Mouse (Mus musculus): ENCODE measurements around the gene Dnal1. TPM values are rescaled to one million over a fixed set of nuclear protein-coding genes. Genes with fewer than 3 reads are reported as not detected.

Gene Dnal1
- polyA plus RNA-seq, 2 experiments: 6.4 to 15.1 TPM

DNA sequence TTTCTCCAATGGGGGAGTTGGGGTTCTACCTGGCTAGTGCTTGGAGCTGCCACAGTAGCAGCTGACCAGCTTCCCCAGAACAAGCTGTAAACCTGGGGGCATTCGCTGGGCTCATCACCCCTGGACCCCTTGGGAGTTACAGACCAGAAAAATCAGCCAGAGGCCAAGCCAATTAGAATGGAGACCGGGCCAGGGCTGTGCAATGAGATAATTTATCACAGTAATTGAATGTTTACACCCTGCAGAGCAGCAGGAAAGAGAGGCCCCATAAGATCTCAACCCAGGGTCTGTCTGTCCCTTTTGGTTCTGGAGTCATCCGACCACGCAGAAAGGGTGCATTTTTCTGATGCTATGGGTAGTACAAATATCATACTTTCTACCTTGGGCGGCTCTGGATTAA is 77.6 kb downstream of the Dnal1 start:
- Histone ChIP-seq H3K27ac (replicated peaks; ENCODE audit: low read depth, low read length) (no peak overlapping the region), H3K27me3 (ENCODE audit: control insufficient read depth, insufficient read depth, low read length) (no peaks in the 10 kb centered on the region), H3K9ac (ENCODE audit: low read depth, low read length, severe bottlenecking) (peak overlapping the region; percentile 83; the same call in 1 of the 2 replicates), H3K4me1 (ENCODE audit: control insufficient read depth, insufficient read depth, low read length) (peaks cover 59% of the 10 kb centered on the region), H3K4me2 (replicated peaks; ENCODE audit: low read depth, low read length, severe bottlenecking) (peak overlapping the region; percentile 98), H3K9me3 (ENCODE audit: control insufficient read depth, low read length) (no peaks in the 10 kb centered on the region), H3K36me3 (ENCODE audit: control insufficient read depth, insufficient read depth, low read length) (no peaks in the 10 kb centered on the region), H3K4me3 (replicated peaks; ENCODE audit: low read length) (peak overlapping the region; percentile 81)
- TF ChIP-seq POLR2A (IDR thresholded peaks at IDR 0.05; ENCODE audit: borderline replicate concordance, extremely low read depth, insufficient read depth, insufficient read length): no peak
- ATAC-seq (ENCODE audit: low FRiP score, low read depth) (no peak), DNase-seq (ENCODE audit: low spot score) (no peak)
- 13% methylated on average over 5 of the region's 5 CpGs for WGBS

DNA sequence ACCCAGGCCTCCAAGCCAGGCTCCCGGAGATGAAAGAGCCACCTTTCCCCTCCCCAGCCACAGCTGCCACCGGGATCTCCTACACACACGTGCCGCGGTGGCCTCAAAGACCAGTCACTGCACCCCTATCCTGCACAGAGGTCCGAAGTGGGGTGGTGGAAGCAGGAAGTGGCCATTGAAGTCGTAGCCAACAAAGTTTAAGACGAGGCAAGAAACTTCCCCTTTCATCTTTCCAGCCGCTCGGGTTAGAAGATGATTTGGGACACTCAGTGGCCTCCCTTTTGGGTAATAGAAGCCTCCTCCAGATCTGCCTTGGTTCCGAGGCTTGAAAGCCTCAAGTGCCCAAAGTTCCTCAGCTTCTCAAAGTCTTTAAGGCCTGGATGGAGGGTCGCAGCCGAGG is 78.1 kb downstream of the Dnal1 start:
- Histone ChIP-seq H3K36me3 (ENCODE audit: control insufficient read depth, insufficient read depth, low read length) (no peaks in the 10 kb centered on the region), H3K9me3 (ENCODE audit: control insufficient read depth, low read length) (no peaks in the 10 kb centered on the region), H3K27ac (replicated peaks; ENCODE audit: low read depth, low read length) (0 out of 2 replicates have a peak overlapping the region, but pooled peaks have one; percentile 94), H3K27me3 (ENCODE audit: control insufficient read depth, insufficient read depth, low read length) (no peaks in the 10 kb centered on the region), H3K9ac (ENCODE audit: low read depth, low read length, severe bottlenecking) (peak overlapping the region; percentile 83), H3K4me2 (replicated peaks; ENCODE audit: low read depth, low read length, severe bottlenecking) (peak overlapping the region; percentile 98), H3K4me3 (replicated peaks; ENCODE audit: low read length) (peak overlapping the region; percentile 81), H3K4me1 (ENCODE audit: control insufficient read depth, insufficient read depth, low read length) (peaks cover 54% of the 10 kb centered on the region)
- DNase-seq (ENCODE audit: low spot score) (no peak), ATAC-seq (ENCODE audit: low FRiP score, low read depth) (no peak)
- 8% methylated on average over 12 of the region's 13 CpGs for WGBS
- TF ChIP-seq POLR2A (IDR thresholded peaks at IDR 0.05; ENCODE audit: borderline replicate concordance, extremely low read depth, insufficient read depth, insufficient read length): no peak

- no peak for TF ChIP-seq POLR2A (IDR thresholded peaks at IDR 0.05; ENCODE audit: borderline replicate concordance, extremely low read depth, insufficient read depth, insufficient read length)
- H3K9ac ChIP-seq (ENCODE audit: low read depth, low read length, severe bottlenecking): peak overlapping the region; percentile 83
- DNase-seq (ENCODE audit: low spot score) (no peak), ATAC-seq (ENCODE audit: low FRiP score, low read depth) (peak; percentile 8; the same call in 1 of the 2 replicates)
- peak overlapping the region; percentile 81 for H3K4me3 ChIP-seq (replicated peaks; ENCODE audit: low read length)
- whole genome bisulfite sequencing: 0% methylated on average over 53 of the region's 102 CpGs
- H3K36me3 ChIP-seq (ENCODE audit: control insufficient read depth, insufficient read depth, low read length): no peaks in the 10 kb centered on the region
- H3K4me2 ChIP-seq (replicated peaks; ENCODE audit: low read depth, low read length, severe bottlenecking): peak overlapping the region; percentile 98
- H3K27me3 ChIP-seq (ENCODE audit: control insufficient read depth, insufficient read depth, low read length): no peaks in the 10 kb centered on the region
- H3K27ac ChIP-seq (replicated peaks; ENCODE audit: low read depth, low read length): peak overlapping the region; percentile 94
- H3K9me3 ChIP-seq (ENCODE audit: control insufficient read depth, low read length): no peaks in the 10 kb centered on the region
- peaks cover 47% of the 10 kb centered on the region for H3K4me1 ChIP-seq (ENCODE audit: control insufficient read depth, insufficient read depth, low read length)
Observed at GRCm38 (mm10) chr12:84192741-84193641, 78.8 kb downstream of the Dnal1 start.

GRCm38 (mm10) chr12:84193642-84194399 is 79.7 kb downstream of the Dnal1 start:
- Histone ChIP-seq H3K9me3 (ENCODE audit: control insufficient read depth, low read length) (no peaks in the 10 kb centered on the region), H3K4me1 (ENCODE audit: control insufficient read depth, insufficient read depth, low read length) (peaks cover 39% of the 10 kb centered on the region), H3K36me3 (ENCODE audit: control insufficient read depth, insufficient read depth, low read length) (no peaks in the 10 kb centered on the region), H3K27ac (replicated peaks; ENCODE audit: low read depth, low read length) (peak overlapping the region; percentile 94), H3K9ac (ENCODE audit: low read depth, low read length, severe bottlenecking) (peak overlapping the region; percentile 83), H3K27me3 (ENCODE audit: control insufficient read depth, insufficient read depth, low read length) (no peaks in the 10 kb centered on the region), H3K4me2 (replicated peaks; ENCODE audit: low read depth, low read length, severe bottlenecking) (peak overlapping the region; percentile 98), H3K4me3 (replicated peaks; ENCODE audit: low read length) (peak overlapping the region; percentile 81)
- ATAC-seq (ENCODE audit: low FRiP score, low read depth) (peak; percentile 90), DNase-seq (ENCODE audit: low spot score) (peak; percentile 94)
- WGBS: under 1% methylated on average over 40 of the region's 49 CpGs
- TF ChIP-seq POLR2A (IDR thresholded peaks at IDR 0.05; ENCODE audit: borderline replicate concordance, extremely low read depth, insufficient read depth, insufficient read length): peak; percentile 71; the same call in 1 of the 2 replicates

Data from limb, embryonic 14.5 days (tissue).